Mouse (Mus musculus) layer of hippocampus, adult 9-10 months (tissue): ENCODE results near the gene Ctbp2.
"Not testable (repeated sequence)": the region's sequence is repeated elsewhere in the genome, so short reads cannot be mapped to it uniquely, and the experiment has no call there.

Source experiments
- DNase-seq: peaks from one replicate; pipeline ENCODE4 v3.0.0; 2022; ENCODE audit warnings: low spot score

Ctbp2 gene

GRCm38 (mm10) chr7:133120221-133120751, 3.9 kb downstream of the Ctbp2 start:
- no peak for DNase-seq

- DNase-seq = no peak
Measured at GRCm38 (mm10) chr7:133117815-133118214, 6.3 kb downstream of the Ctbp2 start.

- DNase-seq = no peak
Measured at GRCm38 (mm10) chr7:133116542-133116941, 7.6 kb downstream of the Ctbp2 start.

- DNase-seq = no peak
Measured at GRCm38 (mm10) chr7:133115886-133116285, 8.3 kb downstream of the Ctbp2 start.

- DNase-seq = no peak
Measured at GRCm38 (mm10) chr7:133114847-133115470, 9.2 kb downstream of the Ctbp2 start.

GRCm38 (mm10) chr7:133113185-133113895, 10.8 kb downstream of the Ctbp2 start:
- DNase-seq = no peak

GRCm38 (mm10) chr7:133112351-133112831, 11.8 kb downstream of the Ctbp2 start:
- DNase-seq = no peak

GRCm38 (mm10) chr7:133109442-133109841, 14.7 kb downstream of the Ctbp2 start:
- DNase-seq = no peak

GRCm38 (mm10) chr7:133108695-133109094, 15.5 kb downstream of the Ctbp2 start:
- DNase-seq = no peak

GRCm38 (mm10) chr7:133102578-133102977, 21.6 kb downstream of the Ctbp2 start:
- DNase-seq = no peak

- no peak for DNase-seq
Measured at GRCm38 (mm10) chr7:133101070-133101469, 23.1 kb downstream of the Ctbp2 start.

GRCm38 (mm10) chr7:133100178-133100577, 24.0 kb downstream of the Ctbp2 start:
- DNase-seq = no peak

- no peak for DNase-seq
Measured at GRCm38 (mm10) chr7:133099266-133099665, 24.9 kb downstream of the Ctbp2 start.

GRCm38 (mm10) chr7:133098118-133098793, 25.9 kb downstream of the Ctbp2 start:
- no peak for DNase-seq

- not testable (repeated sequence) for DNase-seq
Measured at GRCm38 (mm10) chr7:133095610-133096009, 28.5 kb downstream of the Ctbp2 start.

GRCm38 (mm10) chr7:133094711-133095495, 29.3 kb downstream of the Ctbp2 start:
- DNase-seq = no peak

GRCm38 (mm10) chr7:133094161-133094560, 30.0 kb downstream of the Ctbp2 start:
- no peak for DNase-seq

GRCm38 (mm10) chr7:133093731-133094130, 30.4 kb downstream of the Ctbp2 start:
- DNase-seq = no peak

GRCm38 (mm10) chr7:133090641-133091040, 33.5 kb downstream of the Ctbp2 start:
- DNase-seq = no peak

GRCm38 (mm10) chr7:133089621-133090260, 34.4 kb downstream of the Ctbp2 start:
- DNase-seq = no peak

- no peak for DNase-seq
Measured at GRCm38 (mm10) chr7:133088830-133089261, 35.3 kb downstream of the Ctbp2 start.
